Mouse (Mus musculus) midbrain, embryonic 10.5 days (tissue): ENCODE measurements around the gene Tpd52l2. TPM values are rescaled to one million over a fixed set of nuclear protein-coding genes. Genes with fewer than 3 reads are reported as not detected.

Source experiments
- polyA plus RNA-seq: library from polyadenylated mRNA; unstranded; fragments of >200 nt; fragmentation: Nextera tagmentation; extraction: Ambion mirVana; gene quantifications from 2 replicates; pipeline ENCODE4 v1.2.1, GENCODE M21; 2016

Gene Tpd52l2
- polyA plus RNA-seq, 1 experiment from 2014 or later, result 167 TPM

Other genes starting within 250 kb of the Tpd52l2 start
- 18.1 and 21.8 TPM in 2 replicates for gene Gmeb2, start 209.1 kb upstream of the Tpd52l2 start, polyA plus RNA-seq
- 133 and 240 TPM in 2 replicates for gene Stmn3, start 182.6 kb upstream of the Tpd52l2 start, polyA plus RNA-seq
- gene Rtel1, start 177.4 kb upstream of the Tpd52l2 start, polyA plus RNA-seq, result 61.5 and 71.4 TPM in 2 replicates
- 45.0 and 50.5 TPM in 2 replicates for gene Zgpat, start 132.2 kb upstream of the Tpd52l2 start, polyA plus RNA-seq
- gene Arfrp1, start 131.7 kb upstream of the Tpd52l2 start, polyA plus RNA-seq, result 79.2 and 85.6 TPM in 2 replicates
- 26.0 and 32.2 TPM in 2 replicates for gene Lime1, start 117.1 kb upstream of the Tpd52l2 start, polyA plus RNA-seq
- gene Zbtb46, start 37.7 kb upstream of the Tpd52l2 start, polyA plus RNA-seq, result 16.8 and 19.0 TPM in 2 replicates
- gene Abhd16b, start 3.9 kb upstream of the Tpd52l2 start, polyA plus RNA-seq, result 0.07 TPM in 1 of 2 replicates, not detected in the other
- gene Dnajc5, start 23.3 kb downstream of the Tpd52l2 start, polyA plus RNA-seq, result 95.6 and 110 TPM in 2 replicates
- 49.8 and 59.3 TPM in 2 replicates for gene Uckl1, start 87.8 kb downstream of the Tpd52l2 start, polyA plus RNA-seq
- gene Prpf6, start 94.7 kb downstream of the Tpd52l2 start, polyA plus RNA-seq, result 82.0 and 85.4 TPM in 2 replicates
- 34.6 and 48.0 TPM in 2 replicates for gene Zfp512b, start 95.7 kb downstream of the Tpd52l2 start, polyA plus RNA-seq
- 36.4 and 56.1 TPM in 2 replicates for gene Samd10, start 102.1 kb downstream of the Tpd52l2 start, polyA plus RNA-seq
- gene Gm29797, start 159.9 kb downstream of the Tpd52l2 start, polyA plus RNA-seq, result 0.19 and 0.32 TPM in 2 replicates
- gene Sox18, start 174.5 kb downstream of the Tpd52l2 start, polyA plus RNA-seq, result 17.6 and 18.8 TPM in 2 replicates
- gene Tcea2, start 183.2 kb downstream of the Tpd52l2 start, polyA plus RNA-seq, result 14.5 and 18.0 TPM in 2 replicates
- 74.5 and 81.1 TPM in 2 replicates for gene Rgs19, start 196.8 kb downstream of the Tpd52l2 start, polyA plus RNA-seq
- gene Lkaaear1, start 201.3 kb downstream of the Tpd52l2 start, polyA plus RNA-seq, result not detected in 2 replicates
- 6.4 and 14.5 TPM in 2 replicates for gene Oprl1, start 217.9 kb downstream of the Tpd52l2 start, polyA plus RNA-seq